Mouse (Mus musculus): ENCODE results near the gene Trim67. TPM values are rescaled to one million over a fixed set of nuclear protein-coding genes. Genes with fewer than 3 reads are reported as not detected.

The Trim67 gene
- polyA plus RNA-seq, 1 experiment from 2014 or later, result 0.33 TPM

DNA sequence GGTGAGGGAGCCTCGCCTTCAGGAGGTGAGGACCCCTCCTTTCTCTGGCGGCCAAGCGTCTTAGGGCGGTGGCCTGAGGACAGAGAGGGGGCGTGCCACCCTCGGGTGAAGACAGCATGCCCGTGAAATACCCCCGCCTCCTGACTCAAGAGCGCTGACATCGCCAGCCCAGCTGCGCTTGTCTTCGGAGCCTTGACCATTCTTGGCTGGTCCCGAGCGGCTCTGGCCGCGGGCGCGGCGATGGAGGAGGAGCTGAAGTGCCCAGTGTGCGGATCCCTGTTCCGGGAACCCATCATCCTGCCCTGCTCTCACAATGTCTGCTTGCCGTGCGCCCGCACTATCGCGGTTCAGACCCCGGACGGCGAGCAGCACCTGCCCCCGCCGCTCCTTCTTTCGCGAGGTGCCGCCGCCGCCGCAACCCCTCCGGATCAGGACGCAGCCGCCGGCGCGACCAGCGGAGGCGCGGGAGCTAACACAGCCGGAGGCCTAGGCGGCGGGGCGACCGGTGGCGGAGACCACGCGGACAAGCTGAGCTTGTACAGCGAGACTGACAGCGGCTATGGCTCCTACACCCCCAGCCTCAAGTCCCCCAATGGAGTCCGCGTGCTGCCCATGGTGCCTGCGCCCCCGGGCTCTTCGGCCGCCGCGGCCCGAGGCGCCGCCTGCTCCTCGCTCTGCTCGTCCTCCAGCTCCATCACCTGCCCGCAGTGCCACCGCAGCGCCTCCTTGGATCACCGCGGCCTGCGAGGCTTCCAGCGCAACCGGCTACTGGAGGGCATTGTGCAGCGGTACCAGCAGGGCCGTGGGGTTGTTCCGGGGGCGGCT is 981 bp downstream of the Trim67 start:
- ATAC-seq (peak; percentile 0), DNase-seq (ENCODE audit: low read depth, low spot score) (no peak)
- ChIA-PET POLR2A (no interaction called here), CTCF (interaction anchor here (1.8 kb wide), 1 partner anchor 17 kb away, joined by 5 read pairs; no protein-coding TSS in a partner anchor)
- peaks cover 52% of the 10 kb centered on the region for H3K27me3 ChIP-seq
- no peak for TF ChIP-seq CTCF (IDR thresholded peaks at IDR 0.05)
- in situ Hi-C loops (cut with MboI; ENCODE audit: low pct_unique_long_range_greater_than_20kb), result no loop called here

DNA sequence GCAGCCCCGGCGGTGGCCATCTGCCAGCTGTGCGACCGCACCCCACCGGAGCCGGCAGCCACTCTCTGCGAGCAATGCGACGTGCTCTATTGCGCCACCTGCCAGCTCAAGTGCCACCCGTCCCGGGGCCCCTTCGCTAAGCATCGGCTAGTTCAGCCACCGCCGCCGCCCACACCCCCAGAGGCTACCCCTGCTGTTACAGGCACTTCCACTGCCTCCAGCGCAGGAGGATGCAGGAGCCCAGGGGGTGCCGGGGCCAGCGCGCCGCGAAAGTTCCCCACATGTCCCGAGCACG is 1.5 kb downstream of the Trim67 start:
- ChIA-PET POLR2A (no interaction called here), CTCF (no interaction called here)
- no peak for TF ChIP-seq CTCF (IDR thresholded peaks at IDR 0.05)
- in situ Hi-C loops (cut with MboI; ENCODE audit: low pct_unique_long_range_greater_than_20kb), result no loop called here
- DNase-seq (ENCODE audit: low read depth, low spot score) (no peak), ATAC-seq (no peak)
- peaks cover 47% of the 10 kb centered on the region for H3K27me3 ChIP-seq

DNA sequence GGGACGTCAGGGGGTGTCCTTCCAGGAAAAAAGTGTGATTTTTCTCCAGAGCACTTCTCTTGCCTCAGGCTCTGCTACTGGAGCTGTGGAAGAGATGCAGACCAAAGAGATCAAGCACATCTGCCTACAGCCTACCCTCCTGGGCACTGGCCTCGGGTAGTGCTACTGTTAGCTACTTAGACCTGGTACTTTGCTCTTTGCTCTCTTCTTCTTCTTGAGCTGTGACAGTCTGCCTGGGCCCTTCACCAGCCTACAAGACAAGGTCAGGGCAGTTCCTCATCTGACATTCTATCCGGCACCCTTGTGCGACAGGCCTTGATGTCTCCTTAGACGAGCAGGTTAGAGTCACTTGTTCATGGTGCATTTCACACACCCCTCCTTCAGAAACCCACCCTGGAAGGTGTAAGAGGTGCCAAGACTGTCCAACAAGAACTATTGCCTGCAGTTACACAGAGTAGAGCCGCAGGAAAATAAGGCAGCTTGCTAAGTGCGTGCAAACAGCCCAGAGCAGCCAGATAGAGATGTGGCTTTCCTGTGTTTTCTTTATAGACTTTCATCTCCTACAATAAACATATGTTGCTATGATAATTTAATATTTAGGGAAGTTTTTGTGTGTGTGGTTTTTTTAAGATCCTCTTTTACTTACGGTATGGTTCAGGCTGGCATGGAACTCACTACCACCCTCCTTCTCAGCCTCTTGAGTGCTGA is 3.0 kb downstream of the Trim67 start:
- in situ Hi-C loops (cut with MboI; ENCODE audit: low pct_unique_long_range_greater_than_20kb), result no loop called here
- TF ChIP-seq CTCF (IDR thresholded peaks at IDR 0.05), result no peak
- CTCF ChIA-PET, result interaction anchor here (0.9 kb wide), 1 partner anchor 37 kb away, joined by 3 read pairs; no protein-coding TSS in a partner anchor
- ATAC-seq, result no peak
- H3K27me3 ChIP-seq, result peaks cover 46% of the 10 kb centered on the region
- no peak for DNase-seq (ENCODE audit: low read depth, low spot score)
- POLR2A ChIA-PET, result no interaction called here

- H3K27me3 ChIP-seq, result peaks cover 33% of the 10 kb centered on the region
- ChIA-PET CTCF (interaction anchor here (1.7 kb wide), 1 partner anchor 9 kb away, joined by 7 read pairs; no protein-coding TSS in a partner anchor), POLR2A (interaction anchor here (0.6 kb wide), 1 partner anchor 8 kb away, joined by 9 read pairs; the partner anchor contains the start of gene Trim67)
- in situ Hi-C loops (cut with MboI; ENCODE audit: low pct_unique_long_range_greater_than_20kb), result no loop called here
- no peak for TF ChIP-seq CTCF (IDR thresholded peaks at IDR 0.05)
- DNase-seq (ENCODE audit: low read depth, low spot score) (no peak), ATAC-seq (no peak)
These were observed 7.7 kb downstream of the Trim67 start for GRCm38 (mm10) chr8:124800542-124800941.

- TF ChIP-seq CTCF (IDR thresholded peaks at IDR 0.05), result no peak
- POLR2A ChIA-PET, result interaction anchor here (0.6 kb wide), 1 partner anchor 243 kb away, joined by 8 read pairs; no protein-coding TSS in a partner anchor
- H3K27me3 ChIP-seq, result peaks cover 29% of the 10 kb centered on the region
- CTCF ChIA-PET, result interaction anchor here (0.7 to 1.0 kb wide), 2 partner anchors 17 to 65 kb away, joined by 3 read pairs; no protein-coding TSS in a partner anchor
- DNase-seq (ENCODE audit: low read depth, low spot score) (no peak), ATAC-seq (no peak)
- in situ Hi-C loops (cut with MboI; ENCODE audit: low pct_unique_long_range_greater_than_20kb), result no loop called here
These were observed 11.2 kb downstream of the Trim67 start for GRCm38 (mm10) chr8:124803824-124804702.

DNA sequence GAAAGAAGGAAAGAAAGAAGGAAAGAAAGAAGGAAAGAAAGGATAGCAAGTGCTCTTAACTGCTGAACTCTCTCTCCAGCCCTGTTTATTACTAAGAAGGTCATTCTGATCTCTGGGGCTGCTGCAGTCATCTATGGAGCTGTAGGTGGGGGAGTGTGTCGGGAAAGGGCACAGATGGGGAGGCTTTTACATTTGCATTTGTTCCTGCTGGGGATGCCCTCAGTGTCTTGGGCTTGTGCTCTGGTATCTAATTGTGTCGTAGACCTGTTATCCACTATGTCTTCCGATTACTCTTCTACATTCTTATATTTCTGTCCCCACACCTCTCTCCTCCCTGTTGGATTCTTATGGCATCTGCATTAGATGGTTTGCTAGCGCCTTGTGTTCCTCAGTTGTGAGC is 13.1 kb downstream of the Trim67 start:
- ChIA-PET CTCF (no interaction called here), POLR2A (no interaction called here)
- in situ Hi-C loops (cut with MboI; ENCODE audit: low pct_unique_long_range_greater_than_20kb), result no loop called here
- ATAC-seq (no peak), DNase-seq (ENCODE audit: low read depth, low spot score) (no peak)
- H3K27me3 ChIP-seq, result peaks cover 32% of the 10 kb centered on the region
- no peak for TF ChIP-seq CTCF (IDR thresholded peaks at IDR 0.05)

DNA sequence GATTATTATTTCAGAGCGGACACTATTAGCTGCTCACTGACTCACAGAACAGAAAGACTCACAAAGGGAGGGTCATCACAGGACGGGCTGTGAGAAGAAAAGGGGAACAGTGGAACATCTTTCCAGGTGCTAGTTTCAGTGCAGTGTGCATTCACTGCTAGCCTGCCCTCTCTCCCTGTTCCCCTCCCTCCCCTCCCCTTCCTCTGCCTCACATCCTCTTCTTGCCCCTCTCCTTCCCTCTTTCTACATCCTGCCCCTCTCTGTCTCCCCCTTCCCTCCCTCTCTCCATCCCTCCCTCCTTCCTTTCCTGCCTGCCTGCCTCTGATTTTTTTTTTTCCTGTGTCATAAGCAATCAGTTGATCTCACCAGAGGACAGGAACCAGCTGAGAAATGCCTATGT is 16.5 kb downstream of the Trim67 start:
- in situ Hi-C loops (cut with MboI; ENCODE audit: low pct_unique_long_range_greater_than_20kb), result no loop called here
- no peak for ATAC-seq
- CTCF ChIA-PET, result interaction anchor here (0.6 to 3.8 kb wide), 7 partner anchors 9 to 71 kb away, joined by 3 to 13 read pairs (median 5); no protein-coding TSS in a partner anchor
- DNase-seq (ENCODE audit: low read depth, low spot score), result no peak
- H3K27me3 ChIP-seq, result peaks cover 24% of the 10 kb centered on the region
- POLR2A ChIA-PET, result interaction anchor here (0.6 to 0.7 kb wide), 2 partner anchors 32 to 33 kb away, joined by 3 to 5 read pairs; no protein-coding TSS in a partner anchor
- TF ChIP-seq CTCF (IDR thresholded peaks at IDR 0.05), result no peak

DNA sequence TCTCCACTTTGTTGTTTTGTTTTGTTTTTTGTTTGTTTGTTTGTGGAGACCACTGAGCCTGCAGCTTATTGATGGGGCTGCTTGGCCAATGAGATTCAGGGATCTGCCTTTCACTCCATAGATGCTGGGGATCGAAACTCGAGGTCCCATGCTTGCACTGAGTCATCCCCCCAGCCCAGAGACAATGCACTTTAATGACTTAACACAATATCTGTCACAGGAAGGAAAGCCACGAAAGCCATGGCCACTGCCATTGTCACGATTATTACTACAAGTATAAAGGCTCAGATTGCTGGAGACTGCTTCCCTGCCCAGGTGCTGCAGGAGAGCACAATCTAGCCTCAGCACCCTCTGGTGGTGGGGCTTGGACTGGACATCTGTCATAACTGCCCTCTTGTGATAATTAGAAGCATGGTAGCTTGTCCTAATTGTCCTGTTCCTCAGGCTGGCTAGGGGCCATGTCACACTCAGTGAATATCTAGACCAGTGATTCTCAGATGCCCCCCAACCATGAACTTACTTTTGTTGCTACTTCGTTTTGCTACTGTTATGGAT is 17.2 kb downstream of the Trim67 start:
- H3K27me3 ChIP-seq, result peaks cover 24% of the 10 kb centered on the region
- ChIA-PET CTCF (interaction anchor here (0.6 to 3.8 kb wide), 7 partner anchors 9 to 52 kb away, joined by 3 to 13 read pairs (median 5); no protein-coding TSS in a partner anchor), POLR2A (interaction anchor here (0.6 to 0.7 kb wide), 2 partner anchors 33 kb away, joined by 3 to 5 read pairs; no protein-coding TSS in a partner anchor)
- DNase-seq (ENCODE audit: low read depth, low spot score), result no peak
- ATAC-seq, result no peak
- in situ Hi-C loops (cut with MboI; ENCODE audit: low pct_unique_long_range_greater_than_20kb), result no loop called here
- TF ChIP-seq CTCF (IDR thresholded peaks at IDR 0.05), result peak; percentile 77

DNA sequence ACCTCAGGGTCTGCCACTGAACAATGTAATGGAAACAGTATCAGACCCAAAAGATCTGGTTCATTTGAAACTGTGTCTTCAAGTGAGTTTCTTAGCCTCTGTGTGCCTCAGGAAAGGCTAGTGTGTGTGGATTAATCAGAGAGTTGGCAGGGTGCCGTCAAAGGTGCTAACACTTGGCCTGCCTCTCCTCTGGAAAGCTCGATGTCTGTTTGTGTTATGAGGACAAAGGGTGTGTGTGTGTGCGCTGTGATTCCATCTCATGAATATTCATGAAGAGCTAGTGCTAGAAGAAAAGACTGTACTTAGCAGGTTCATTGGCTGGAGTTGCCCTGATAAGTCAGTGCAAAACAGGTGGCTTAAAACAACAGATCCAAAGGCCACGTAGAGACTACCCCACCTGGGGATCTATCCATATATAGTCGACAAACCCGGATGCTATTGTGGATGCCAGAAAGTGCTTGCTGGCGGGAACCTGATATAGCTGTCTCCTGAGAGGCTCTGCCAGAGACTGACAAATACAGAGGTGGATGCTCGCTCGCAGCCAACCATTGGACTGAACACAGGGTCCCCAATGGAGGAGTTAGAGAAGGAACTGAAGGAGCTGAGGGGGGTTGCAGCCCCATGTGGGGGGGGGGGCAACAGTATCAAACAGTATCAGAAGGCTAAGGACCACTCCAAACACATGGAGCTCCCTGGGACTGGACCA is 17.9 kb downstream of the Trim67 start:
- ChIA-PET CTCF (interaction anchor here (1.4 to 3.8 kb wide), 4 partner anchors 8 to 33 kb away, joined by 3 to 13 read pairs (median 5); no protein-coding TSS in a partner anchor), POLR2A (interaction anchor here (0.6 kb wide), 1 partner anchor 244 kb away, joined by 7 read pairs; no protein-coding TSS in a partner anchor)
- DNase-seq (ENCODE audit: low read depth, low spot score) (no peak), ATAC-seq (no peak)
- peaks cover 21% of the 10 kb centered on the region for H3K27me3 ChIP-seq
- in situ Hi-C loops (cut with MboI; ENCODE audit: low pct_unique_long_range_greater_than_20kb), result no loop called here
- no peak for TF ChIP-seq CTCF (IDR thresholded peaks at IDR 0.05)
